Mouse (Mus musculus) left cerebral cortex, adult 11 months (tissue): ENCODE measurements around the gene 2410015M20Rik.
A peak's percentile ranks its signal among the peaks of the same experiment; 100 is the strongest.
"Not testable (repeated sequence)": the region's sequence is repeated elsewhere in the genome, so short reads cannot be mapped to it uniquely, and the experiment has no call there.

Experiments
- DNase-seq: peaks from one replicate; pipeline ENCODE4 v3.0.0; 2022; ENCODE audit warnings: low spot score

2410015M20Rik gene

DNA sequence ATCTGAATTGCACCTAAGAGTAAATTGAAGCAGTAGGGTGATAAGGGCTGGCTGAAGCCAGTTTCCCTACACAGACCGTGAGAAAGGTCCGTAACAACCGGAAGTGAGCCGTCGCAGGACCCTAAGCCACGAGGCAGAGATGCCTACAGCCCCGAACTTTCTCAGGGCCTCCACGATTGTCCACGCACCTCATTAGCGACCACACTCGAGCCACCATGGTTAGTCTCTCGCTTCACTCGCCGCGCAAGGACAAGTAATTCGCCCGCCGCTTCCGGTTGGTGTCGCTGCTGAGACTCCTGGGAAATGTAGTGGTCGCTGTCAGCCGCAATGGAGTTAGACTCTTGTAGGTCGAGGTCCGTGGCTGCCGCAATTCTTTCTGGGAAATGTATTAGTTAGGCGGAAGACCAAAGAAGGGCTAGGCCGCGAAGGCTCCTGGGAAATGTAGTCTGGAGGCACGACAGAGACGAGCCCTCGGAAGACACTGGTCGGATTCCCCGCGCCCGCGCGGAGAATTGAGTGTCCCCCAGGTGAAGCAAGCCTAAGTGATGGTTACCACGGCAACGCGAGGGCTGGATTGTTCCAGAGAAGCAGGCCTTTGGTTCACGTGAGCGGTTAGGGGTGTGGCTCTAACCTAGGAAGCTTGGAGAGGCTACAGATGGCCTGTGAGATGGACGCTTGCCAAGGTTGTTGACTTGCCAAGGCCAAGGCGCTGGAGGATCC is at the start of gene 2410015M20Rik:
2410015M20Rik (minus strand) TSS at position 320 of the 720 bp plus-strand sequence.
- DNase-seq = peak; percentile 97

DNA sequence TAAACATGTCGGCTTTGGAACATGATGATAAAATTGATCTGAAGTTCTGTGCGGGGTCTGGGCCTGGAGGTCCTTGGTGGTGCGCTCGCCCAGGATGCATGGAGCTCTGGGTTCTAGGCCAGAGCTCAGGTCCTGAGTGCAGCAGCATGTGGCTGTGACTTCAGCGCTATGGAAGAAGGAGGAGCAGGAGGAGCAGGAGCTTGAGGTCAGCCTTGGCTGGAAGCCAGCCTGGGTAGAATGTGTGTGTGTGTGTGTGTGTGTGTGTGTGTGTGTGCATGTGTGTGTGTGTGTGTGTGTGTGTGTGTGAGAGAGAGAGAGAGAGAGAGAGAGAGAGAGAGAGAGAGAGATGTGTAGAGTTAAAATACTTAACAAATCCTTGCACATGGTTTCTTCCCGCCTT is 46.6 kb upstream of the 2410015M20Rik start:
- DNase-seq = no peak

DNA sequence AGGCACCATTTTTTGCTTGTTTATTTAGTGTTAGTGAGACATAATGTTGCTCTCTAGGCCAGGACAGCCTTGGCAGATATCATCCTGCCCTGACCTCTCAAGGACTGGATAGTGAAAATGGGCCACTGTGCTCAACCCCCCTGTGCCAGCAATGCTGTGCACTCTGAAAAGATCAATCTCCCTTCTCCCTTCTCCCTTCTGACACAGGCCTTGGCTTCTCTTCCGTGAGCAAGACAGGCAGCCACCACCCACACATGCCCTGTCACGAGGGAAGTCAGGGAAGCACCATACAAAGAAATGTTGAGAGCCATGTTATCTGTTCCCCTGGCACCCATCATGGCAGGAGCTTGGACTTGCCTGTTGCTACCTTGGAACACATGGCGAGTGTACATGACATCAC is 45.7 kb upstream of the 2410015M20Rik start:
- DNase-seq = no peak

DNA sequence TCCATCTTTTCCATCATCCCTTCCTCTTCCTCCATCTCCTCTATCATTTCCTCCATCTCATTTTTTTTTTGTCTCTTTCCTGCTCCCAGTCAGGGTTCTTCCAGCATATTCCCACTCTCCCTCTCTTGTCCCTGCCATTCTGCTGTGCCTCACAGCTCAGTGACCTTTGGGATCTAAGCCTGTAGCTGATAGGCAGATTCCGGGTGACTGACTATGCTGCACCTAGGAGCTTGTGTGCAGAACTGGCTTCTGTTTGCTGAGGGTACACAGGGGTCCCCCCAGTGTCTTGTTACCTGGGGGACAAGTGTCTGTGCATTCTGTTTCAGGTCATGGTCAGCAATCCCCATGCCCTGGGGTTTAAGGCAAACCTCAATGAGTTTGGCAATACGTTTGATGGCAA is 45.2 kb upstream of the 2410015M20Rik start:
- DNase-seq = no peak

DNA sequence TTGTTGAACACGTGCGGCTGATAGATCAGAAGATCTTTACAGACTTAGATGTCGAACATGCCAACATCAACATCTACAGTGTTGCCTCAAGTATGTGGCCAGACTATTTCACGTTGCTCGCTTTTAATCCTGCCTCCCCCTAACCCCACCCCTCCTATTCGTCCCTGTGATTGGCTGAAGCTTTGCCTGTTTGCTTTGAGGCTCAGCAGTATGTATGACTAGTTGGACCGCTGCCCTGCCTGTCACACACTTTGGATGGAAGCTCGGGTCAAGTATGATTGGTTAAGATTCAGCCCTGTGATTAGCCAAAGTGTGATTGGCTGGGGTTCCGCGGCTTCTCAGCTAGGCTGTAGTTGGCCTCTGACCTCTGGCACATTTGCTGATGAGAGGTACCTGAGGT is 42.2 kb upstream of the 2410015M20Rik start:
- DNase-seq = no peak

DNA sequence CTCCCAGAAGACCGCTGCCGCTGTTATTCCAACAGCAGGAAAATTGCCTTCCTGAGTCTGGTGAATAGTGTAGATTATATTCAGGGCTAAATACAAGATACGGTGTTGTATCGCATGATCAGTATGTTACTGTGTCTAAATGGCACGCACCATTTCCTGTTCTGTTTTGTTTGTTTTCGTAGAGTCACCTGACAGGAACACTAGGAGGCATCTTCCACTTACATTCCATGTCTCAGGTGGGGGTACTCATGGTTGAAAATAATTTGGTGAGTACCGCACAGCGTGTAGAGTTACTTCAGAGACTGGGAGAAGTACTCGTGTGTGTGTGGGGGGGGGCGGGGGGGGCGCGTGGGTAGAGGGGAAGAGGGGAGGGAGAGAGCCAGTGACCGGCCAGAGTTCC is 38.0 kb upstream of the 2410015M20Rik start:
- no peak for DNase-seq

DNA sequence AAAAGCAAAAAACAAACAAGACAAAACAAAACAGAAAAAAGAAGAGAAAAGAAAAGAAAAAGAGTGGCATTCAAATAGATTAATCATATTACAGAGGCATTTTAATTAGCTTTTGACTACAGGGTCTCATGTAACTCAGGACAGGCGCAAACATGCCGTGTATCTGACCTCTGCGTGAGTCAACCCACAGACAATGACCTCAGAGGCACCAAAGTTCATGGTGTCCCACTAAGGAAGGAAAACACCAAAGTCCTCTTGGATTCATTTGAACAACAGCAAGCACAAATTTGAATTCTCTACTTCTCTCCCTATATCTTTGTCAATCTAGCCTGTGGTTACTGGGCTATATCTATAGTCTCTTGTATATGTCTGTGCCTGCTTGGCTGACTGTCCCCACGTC is 33.7 kb upstream of the 2410015M20Rik start:
- DNase-seq = no peak

DNA sequence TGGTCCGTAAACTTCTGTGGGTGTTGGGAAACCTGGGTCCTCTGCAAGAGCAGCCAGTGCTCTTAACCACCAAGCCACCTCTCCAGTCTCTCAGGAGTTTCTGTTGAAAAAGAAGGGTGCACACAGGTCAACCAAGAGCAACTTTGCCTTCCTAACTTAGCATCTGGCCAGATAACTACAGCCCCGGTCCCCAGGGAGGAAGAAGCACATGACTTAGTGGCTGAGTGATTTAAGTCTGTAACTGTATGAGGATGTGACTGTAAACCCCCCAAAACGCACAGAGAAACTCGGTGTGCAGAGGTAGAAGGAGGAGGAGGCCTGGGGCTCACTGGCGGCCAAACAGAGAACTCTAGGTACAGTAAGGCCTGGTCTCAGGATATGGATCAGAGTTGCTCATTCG is 24.5 kb upstream of the 2410015M20Rik start:
- DNase-seq = no peak

DNA sequence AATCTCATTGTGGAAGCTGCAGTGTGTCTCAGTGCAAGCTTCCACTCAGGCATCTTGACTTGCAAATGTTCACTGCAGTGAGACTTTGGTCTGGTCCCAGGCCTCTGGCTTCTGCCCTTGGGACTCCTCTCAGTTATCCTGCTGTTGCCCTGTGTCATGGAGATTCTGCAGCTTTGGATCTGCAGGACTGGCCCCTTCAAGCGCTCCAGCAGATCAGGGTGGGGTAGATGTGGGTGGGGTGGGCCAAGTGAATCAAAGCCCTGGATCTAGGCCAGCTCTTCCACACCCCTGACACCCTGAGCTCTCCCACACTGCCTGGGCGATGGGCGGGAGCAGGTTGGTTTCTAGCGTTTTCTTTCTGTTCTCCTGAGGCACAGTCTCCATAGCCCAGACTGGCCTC is 22.2 kb upstream of the 2410015M20Rik start:
- no peak for DNase-seq

DNA sequence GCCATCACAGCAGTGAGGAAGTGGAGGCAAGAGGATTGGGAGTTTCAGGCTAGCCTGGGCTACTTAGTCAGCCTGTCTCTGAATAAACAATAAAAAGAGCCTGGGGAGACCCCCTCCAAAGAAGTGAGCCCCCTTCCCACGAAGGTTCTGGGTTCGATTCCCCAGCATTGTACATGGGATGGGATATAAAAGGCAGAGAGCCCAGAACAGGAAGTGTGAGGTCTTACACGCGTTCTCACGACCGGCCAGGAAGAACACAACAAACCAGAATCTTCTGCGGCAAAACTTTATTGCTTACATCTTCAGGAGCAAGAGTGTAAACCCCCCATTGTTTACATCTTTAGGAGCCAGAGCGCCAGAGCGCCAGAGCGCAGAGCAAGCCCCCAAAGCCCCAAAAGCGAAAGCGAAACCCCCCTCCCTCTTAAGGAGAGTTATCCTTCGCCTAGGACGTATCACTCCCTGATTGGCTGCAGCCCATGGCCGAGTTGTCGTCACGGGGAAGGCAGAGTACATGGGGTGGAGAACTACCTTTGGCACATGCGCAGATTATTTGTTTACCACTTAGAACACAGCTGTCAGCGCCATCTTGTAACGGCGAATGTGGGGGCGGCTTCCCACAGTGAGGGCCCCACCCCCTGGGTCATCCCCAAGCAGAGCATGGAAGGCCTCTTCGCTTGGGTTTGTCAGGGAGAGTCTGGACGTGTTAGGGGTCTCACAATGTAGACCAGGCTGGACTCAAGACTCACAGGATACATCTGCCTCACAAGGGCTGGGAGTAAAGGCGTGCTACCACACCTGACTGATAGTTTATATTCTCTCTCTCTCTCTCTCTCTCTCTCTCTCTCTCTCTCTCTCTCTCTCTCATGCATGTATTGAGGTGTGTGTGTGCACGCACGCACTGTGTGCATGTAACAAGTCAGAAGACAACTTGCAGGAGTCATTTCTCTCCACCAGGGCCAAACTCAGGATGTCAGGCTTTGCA is 20.5 kb upstream of the 2410015M20Rik start:
- not testable (repeated sequence) for DNase-seq

DNA sequence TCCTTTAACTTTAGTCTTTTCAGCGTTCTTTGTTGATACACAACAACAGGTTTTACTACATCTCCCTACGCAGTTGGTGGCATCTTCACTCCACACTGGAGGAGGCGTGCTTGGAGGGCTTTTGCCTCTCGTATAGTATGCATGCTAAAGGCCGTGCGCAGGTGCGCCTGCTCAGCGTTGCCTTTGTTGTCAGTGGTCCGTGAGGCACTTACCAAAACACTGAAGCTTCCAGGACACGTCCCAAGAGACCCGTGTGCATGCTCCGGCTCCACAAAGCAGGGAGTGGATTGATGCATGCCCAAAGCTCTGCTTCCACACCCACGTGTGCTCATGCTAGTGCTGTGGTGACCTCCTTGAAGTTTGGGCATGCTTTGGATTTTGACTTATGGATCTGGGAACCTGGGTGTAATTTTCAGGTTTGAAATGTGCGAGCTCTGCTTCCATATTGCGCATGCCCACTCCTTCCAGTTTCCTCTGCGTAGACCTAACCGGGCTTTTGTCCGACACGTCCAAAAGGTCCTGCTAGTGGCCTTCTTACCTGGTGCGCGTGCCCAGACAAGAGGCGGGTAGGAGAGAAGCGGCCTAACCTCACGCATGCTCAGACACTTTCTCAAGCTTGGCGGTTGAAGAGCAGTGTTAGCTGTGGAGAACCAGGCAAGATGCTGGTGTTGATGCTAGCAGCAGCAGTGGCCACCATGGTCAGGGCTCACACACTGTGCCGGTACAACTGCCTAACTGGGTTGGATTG is 18.1 kb upstream of the 2410015M20Rik start, which contains the start of gene Catsperd:
Catsperd (plus strand) TSS at position 614 of the 748 bp plus-strand sequence.
- DNase-seq = no peak

DNA sequence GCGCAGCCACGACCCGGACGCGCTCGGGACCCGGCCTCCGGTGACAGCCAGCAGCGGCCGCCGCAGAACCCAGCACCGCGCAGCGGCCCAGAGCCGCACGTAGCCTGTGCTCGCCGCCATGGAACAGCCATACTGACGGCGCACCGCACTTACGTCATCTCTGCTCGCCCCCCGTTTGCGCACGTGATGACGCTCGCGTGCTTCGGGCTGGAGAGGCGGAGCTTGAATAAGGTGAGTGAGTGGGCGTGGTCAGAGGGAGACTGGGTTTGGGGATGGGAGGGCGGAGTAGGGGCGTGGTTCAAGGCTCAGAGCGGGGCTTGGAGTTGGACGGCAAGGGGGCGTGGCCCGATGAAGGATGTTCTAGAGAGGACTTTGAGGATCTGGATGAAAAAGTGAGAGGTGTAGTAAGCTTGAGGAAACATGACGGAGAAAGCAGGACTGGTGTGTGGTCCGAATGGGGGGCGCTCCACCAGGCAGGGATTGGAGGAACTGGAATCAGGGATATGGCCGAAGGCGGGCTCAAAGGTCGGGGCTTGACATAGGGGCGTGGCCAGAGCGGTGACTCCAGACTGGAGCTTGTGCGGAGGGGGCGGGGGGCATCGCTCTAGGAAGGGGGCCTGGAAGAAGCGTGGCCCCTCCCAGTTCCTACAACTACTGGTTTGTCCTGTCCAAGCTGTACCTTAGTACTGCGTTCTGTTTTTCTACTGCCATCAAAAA is 17.3 kb upstream of the 2410015M20Rik start, which contains the start of gene Lonp1:
Lonp1 (minus strand) TSS at position 134 of the 717 bp plus-strand sequence.
- DNase-seq = peak; percentile 94

DNA sequence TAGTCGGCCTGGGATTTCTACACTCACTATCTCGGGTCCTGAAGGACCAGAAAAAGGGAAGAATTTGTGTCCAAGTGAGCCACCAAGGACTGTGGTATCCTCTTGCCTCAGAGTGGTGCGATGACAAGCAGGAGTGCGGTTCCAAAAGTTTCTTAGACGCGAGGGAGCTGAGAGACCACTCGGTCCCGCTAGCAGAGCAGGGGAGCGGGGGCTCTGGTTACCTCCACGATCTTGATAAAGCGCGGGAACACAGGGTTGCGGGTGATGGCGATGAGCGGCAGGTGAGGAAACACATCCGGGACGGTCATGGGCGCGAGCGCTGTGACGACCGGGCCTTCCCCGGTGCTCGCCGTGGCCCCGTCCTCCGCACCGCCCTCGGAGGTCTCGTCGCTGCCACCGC is 16.7 kb upstream of the 2410015M20Rik start:
- DNase-seq = no peak

DNA sequence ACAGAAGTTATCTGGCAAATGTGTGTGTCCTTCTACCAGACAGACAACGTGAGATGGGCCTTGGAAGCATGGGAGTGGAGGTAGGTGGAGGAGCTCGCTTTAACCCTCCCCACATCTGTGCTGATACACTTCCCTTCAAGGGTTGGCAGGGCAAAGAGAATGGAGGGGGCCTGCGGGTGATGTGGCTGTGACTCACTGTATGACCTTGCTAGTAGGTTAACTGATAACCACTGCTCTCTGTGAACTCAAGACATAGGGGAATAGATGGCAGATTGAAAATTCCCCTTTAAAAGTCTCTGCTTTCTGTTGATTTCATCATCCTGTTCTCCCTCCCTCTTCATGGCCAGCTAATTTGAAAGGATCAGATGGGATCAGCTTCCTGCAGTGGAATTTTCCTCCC is 15.9 kb upstream of the 2410015M20Rik start:
- DNase-seq = no peak

DNA sequence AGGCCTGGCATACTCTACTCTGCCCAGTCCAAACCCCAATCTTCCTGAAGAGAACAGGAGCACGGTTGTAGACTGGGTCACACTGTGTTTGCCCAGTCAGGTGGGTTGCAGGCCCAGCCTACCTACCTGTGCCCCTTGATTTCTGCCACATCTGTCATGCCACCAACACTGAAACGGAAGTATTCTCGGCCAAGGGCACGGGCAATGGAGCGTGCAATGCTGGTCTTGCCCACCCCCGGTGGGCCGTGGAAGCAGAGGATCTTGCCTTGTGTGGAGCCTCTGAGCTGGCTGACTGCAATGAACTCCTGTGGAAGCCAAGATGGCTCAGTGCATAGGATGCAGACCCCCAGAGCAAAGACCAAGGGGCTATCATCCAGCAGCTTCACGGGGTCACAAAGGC is 8.1 kb upstream of the 2410015M20Rik start:
- DNase-seq = no peak

DNA sequence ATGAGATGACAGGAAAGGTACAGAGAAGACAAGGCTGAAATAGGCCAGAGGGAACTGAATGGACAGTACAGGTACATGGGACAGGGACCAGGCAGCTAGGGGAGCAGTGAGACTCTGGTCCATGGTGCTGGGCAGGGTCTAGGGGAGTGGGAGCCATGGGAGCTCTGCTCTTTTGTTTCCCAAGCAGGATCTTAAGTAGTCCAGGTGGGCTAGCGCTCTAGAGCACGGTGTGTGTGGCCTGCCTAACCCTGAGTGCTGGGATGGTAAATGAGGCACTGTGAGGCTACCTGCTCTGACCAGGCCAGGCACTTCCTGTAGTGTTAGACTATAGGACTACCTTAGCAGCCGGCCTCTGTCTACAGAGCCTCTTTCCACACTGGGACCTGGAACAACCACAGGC is 7.2 kb upstream of the 2410015M20Rik start:
- no peak for DNase-seq

DNA sequence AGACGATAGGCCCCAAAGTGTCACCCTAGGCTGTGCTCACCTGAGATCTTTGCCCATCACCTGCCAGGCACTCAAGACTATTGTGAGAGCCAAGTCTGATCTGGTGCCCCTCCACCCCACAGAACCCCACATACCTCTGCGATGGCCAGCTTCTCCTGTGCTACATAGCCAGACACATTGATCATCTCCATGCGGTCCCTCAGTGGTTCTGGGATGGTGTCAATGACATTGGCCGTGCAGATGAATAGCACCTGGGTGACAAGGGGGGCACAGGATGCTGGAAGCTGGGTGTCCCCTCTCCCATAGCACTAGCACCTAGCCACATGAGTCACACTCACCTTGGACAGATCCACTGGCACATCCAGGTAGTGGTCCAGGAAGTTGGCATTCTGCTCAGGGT is 6.2 kb upstream of the 2410015M20Rik start:
- no peak for DNase-seq

DNA sequence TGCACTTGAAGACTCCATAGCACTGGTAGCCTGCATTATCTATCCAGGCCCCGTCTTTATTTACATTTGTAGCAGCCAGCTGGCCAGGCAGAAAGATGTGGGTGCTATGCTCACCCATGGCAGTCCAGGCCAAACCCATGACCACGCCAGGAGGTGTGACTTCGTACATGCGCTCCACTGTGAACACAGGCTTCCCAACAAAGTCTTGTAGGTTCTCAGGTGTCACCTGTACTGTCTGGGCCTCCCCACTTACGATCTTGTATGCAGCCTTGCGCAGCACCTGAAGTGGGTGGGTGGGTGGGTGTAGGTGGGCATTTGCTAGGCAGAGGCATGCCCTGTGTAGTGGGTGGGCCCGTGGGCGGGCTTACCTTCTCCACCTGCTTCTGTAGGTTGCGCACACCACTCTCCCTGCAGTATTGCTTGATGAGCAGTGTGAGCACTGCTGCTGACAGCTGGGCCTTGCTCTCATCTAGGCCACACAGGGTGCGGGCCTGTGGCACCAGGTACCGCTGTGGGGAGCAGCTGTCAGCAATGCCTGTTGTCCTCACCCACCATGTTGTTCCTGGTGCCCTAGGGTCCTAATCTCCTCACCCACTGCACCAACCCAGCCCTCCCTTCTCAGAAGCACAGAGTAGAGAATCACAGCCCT is 5.7 kb upstream of the 2410015M20Rik start:
- no peak for DNase-seq

DNA sequence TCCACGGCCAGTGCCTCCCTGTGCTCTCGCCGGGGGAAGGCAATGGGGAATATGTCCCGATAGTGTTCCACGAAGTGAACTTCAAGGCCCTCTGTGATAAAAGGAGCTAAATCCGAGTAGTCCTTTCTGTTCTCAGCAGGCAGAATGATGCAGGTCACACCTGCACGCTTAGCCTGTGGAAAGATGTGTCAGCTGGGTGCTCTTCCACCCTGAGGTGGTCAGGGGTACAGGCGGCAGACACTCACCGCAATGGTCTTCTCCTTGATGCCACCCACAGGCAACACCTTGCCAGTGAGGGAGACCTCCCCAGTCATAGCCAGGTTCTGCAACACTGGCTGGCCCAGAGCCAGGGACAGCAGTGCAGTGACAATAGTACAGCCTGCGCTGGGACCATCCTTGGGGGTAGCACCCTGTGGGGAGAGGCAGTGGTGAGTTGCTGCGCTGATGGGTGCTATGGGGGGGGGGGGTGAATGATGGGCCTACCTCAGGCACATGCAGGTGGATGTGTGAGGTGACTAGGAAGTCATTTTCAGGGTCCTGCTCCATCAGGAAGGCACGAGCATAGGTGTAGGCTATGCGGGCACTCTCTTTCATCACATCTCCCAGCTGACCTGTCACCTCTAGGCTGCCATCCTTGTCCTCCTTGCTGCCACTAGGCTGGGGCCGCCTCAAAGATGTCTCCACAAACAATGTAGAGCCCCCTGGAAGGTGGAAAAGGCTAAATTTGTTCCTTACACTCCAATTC is 5.0 kb upstream of the 2410015M20Rik start:
- DNase-seq = no peak

DNA sequence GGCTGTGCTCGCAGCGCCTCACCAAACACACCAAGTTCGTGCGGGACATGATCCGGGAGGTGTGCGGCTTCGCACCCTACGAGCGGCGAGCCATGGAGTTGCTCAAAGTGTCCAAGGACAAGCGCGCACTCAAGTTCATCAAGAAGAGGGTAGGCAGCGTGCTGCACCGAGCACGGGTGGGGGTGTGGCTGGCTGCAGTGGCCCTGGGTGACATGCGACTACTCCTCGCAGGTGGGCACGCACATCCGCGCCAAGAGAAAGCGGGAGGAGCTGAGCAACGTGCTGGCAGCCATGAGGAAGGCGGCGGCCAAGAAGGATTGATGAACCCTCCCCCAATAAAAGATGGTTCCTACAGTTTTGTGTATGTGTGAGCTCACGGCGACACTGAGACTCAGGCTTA is 4.3 kb upstream of the 2410015M20Rik start:
- not testable (repeated sequence) for DNase-seq
